Mouse (Mus musculus): ENCODE measurements at regions not wholly inside any gene's neighbourhood (a gene's known extent, or its start where the extent isn't known, plus 50 kb on each side); places are given as distances from the start of the nearest gene placed in this dataset.
"Not testable (repeated sequence)": the region's sequence is repeated elsewhere in the genome, so short reads cannot be mapped to it uniquely, and the experiment has no call there.

GRCm38 (mm10) chr8:20436956-20437355, 73.9 kb upstream of the Gm15319 start:
- peak; percentile 30 for DNase-seq

DNA sequence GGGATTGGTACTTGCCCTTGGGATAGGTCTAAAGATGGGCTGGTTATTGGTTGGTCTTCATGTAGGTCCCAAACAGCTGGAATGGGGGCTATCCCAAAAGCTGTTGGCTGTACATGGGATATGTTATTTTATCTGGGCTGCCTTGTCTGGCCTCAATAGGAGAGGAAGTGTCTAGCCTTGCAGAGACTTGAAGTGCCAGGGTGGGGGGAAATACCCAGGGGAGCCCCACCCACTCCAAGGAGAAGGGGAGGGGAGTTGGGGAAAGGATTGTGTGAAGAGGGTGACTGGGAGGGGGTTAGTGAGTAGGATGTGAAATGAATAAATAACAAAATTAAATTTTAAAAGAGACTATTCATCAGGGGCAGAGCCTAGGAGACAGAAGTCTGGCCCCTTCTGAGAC, 70.2 kb upstream of the Gm15319 start:
- DNase-seq = not testable (repeated sequence)

- not testable (repeated sequence) for DNase-seq
Measured at GRCm38 (mm10) chr8:20429469-20429868, 66.5 kb upstream of the Gm15319 start.

DNA sequence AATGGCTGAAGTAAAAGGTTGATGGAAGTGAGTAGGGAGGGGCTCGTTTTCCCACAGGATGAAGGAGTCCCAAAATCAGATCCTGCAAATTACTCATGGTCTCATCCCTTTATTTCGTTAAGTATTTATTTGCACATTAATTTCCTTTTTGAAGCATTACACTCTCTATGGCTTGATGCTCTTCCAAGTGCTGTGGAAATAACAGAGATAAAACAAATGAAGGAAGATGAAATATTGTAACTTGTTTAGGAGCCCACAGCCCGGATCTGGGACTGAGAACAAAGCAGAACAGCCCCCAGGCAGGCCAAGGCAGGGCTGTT, 61.9 kb upstream of the Gm15319 start:
- DNase-seq = not testable (repeated sequence)

DNA sequence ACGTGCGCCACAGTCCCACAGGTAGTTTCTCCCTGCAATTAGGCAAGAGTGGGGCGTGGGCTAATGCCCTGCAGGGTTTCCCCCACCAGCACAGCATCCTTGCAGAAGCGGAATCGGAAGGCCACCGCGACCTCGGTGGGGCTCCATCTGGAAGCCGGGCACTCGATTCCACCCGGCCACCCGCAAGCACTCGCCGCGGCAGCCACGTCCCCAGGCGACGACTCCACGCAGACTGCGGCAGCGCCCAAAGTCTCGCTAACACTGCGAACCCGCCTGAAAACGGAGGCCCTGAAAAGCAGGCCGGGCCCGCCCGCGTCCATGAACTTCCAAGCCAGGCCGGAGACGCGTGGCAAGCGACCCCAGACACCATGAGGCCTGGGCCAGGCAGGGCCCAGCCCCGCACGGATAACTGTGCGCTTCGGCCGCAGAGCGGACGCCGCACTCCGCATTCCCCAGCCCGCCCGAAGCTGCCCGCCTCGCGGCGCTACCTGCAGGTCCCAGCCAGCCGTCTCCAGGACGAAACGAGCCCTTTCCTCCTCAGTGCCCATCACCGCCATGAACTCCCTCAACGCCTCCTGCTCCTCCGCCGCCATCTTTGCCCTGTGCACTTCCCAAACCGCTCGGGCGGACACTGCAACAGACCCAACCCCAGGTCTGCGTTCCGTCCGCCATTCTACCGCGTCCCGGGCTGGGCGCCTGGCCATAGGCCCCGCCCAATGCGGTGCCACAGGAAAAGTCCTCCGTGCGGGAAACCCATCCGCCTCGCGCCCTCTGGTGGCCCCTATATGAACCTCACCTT, 61.3 kb upstream of the Gm15319 start:
- peak; percentile 100 for DNase-seq

DNA sequence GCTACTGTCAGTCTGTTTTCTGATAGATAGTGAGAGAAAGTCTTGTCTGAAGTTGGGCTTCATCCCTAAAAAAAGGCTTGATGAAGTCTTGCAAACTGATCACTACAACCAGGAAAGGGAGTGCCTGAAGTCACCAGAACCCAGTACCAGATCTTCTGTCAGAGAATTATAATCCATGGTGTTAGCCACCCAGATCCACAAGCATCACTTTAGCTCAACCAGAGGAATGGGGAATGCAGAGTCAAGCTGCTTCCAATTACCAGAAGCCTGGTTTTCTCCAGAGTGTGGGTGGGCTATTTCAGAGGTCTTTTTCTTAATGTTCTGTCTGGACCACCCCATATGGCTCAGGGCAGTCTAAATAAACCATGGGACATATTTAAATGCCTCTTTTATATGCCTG, 57.8 kb upstream of the Gm15319 start:
- not testable (repeated sequence) for DNase-seq

All from gastrocnemius, postnatal 10 days (tissue).